In the genomic region with DNA sequence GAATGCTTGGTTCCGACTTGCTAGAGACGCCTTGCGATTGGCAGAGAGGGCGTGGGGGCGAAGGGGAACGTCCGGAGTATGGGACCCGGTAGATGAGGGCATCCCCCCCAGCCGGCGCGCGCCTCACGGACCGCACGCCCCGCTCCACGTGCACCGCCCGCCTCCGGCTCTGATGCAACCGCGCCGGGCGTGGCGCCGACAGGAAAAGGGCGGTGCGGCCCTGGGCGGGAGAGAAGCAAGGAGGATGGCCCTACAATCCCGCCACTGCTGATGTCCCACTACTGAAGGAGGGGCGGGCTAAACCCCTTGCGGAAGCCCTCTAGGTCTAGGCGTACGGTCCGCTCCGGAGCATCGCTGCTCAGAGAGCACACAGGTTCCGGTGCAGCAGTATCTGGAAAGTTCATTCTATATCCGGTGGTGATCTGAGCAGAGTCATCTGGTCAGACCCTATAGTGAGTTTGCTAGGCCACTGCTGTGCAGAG, we compare ENCODE assay signal across 8 mouse cellular contexts. TPM values are rescaled to one million over a fixed set of nuclear protein-coding genes. Genes with fewer than 3 reads are reported as not detected.
DNase-seq lines count a peak whose midpoint lies in the region; ATAC-seq and TF ChIP-seq lines count a peak whose summit lies in the region.

No protein-coding gene starts in this region.

- ATAC-seq in activated CD4-positive, CD25-positive, alpha-beta regulatory T cell, adult 4 months: peak; percentile 88
- ATAC-seq in megakaryocyte progenitor cell, adult 5-6 weeks (replicated peaks; ENCODE audit: poor library complexity): peak; percentile 78

- DNase-seq in gastrocnemius, adult 8-10 months (ENCODE audit: low spot score in 2 of 2): peak; percentile 73 to 83
- peak; percentile 42 for DNase-seq in hindlimb bud, embryonic 11.5 days (ENCODE audit: extremely low spot score, low read depth, low spot score)
- peak; percentile 77 to 95 for DNase-seq in left cerebral cortex, postnatal 10 days (ENCODE audit: extremely low spot score in 1 of 2, low spot score in 2 of 2)
- DNase-seq in right cerebral cortex, postnatal 10 days (ENCODE audit: low spot score in 2 of 2): peak; percentile 90 to 91
- peak; percentile 93 for DNase-seq in urinary bladder, postnatal 25 days (ENCODE audit: low spot score)

- intact Hi-C loops in left cerebral cortex, postnatal 10 days (cut with DNase I): no loop called here

- H3K4me3 ChIP-seq in cortical plate, adult 2 months (ENCODE audit: insufficient read depth, low read length): peak overlapping the region; percentile 73

- TF ChIP-seq CTCF in cortical plate, adult 2 months (IDR thresholded peaks at IDR 0.05; ENCODE audit: extremely low read depth, insufficient read depth, low read length): no peak

- TF ChIP-seq POLR2A in cortical plate, adult 2 months (IDR thresholded peaks at IDR 0.05; ENCODE audit: extremely low read depth, insufficient read depth, low read length): peak; percentile 34; the same call in 1 of the 2 replicates

- H3K27ac ChIP-seq in cortical plate, adult 2 months (ENCODE audit: insufficient read depth, low read length): peak overlapping the region; percentile 80

- H3K4me1 ChIP-seq in cortical plate, adult 2 months (ENCODE audit: control insufficient read depth, insufficient read depth, low read length): no peaks in the 10 kb centered on the region; the same call in 1 of the 2 replicates

RNA-seq across cellular contexts. Expression of a gene that starts 0.7 kb away (rescaled TPM):
- polyA plus RNA-seq in activated CD4-positive, CD25-positive, alpha-beta regulatory T cell, adult 4 months (2017; shearing (Covaris generic)): 10 to 100 TPM; 12.7 to 15.4 TPM
- polyA plus RNA-seq in cortical plate, adult 2 months (2012; rRNA removed): 9.7 and 10.2 TPM in 2 replicates
- total RNA-seq in gastrocnemius, adult 8-10 months (2022): 1 to 10 TPM in 1 of 4 experiments, under 1 TPM in 3; 0.56 to 1.1 (median 0.65) TPM
- total RNA-seq in left cerebral cortex, postnatal 10 days (2021): 10 to 100 TPM; 14.6 to 15.1 TPM
- 38.1 and 39.4 TPM in 2 replicates for total RNA-seq in megakaryocyte progenitor cell, adult 5-6 weeks (2015)
- total RNA-seq in megakaryocyte progenitor cell, adult 5-6 weeks (2017): 99.8 and 149 TPM in 2 replicates

Comparison
In these comparisons a context has a peak if more than half of its experiments do, and no peak if none do; other contexts are left out.
1. Peak in every context shown above with its lines: DNase-seq, ATAC-seq, H3K4me3 ChIP-seq and H3K27ac ChIP-seq.
2. DNase-seq: peak in every context shown above with its lines; median percentile 93 in urinary bladder, postnatal 25 days; 90 in right cerebral cortex, postnatal 10 days; 86 in left cerebral cortex, postnatal 10 days; 78 in gastrocnemius, adult 8-10 months; 42 in hindlimb bud, embryonic 11.5 days.
3. RNA of a gene that starts 0.7 kb away (total RNA-seq): 38.1 to 149 TPM in megakaryocyte progenitor cell, adult 5-6 weeks and 14.6 to 15.1 TPM in left cerebral cortex, postnatal 10 days; 0.56 to 1.1 TPM in gastrocnemius, adult 8-10 months; every median in the first group is over 4 times any median in the second.